Mouse (Mus musculus): ENCODE measurements at regions not wholly inside any gene's neighbourhood (a gene's known extent, or its start where the extent isn't known, plus 50 kb on each side); places are given as distances from the start of the nearest gene placed in this dataset.

GRCm38 (mm10) chr8:89185314-89185713 is 141.4 kb upstream of the Sall1 start:
- TF ChIP-seq POLR2A (IDR thresholded peaks at IDR 0.05; ENCODE audit: low read depth, low read length) (no peak), RAD21 (IDR thresholded peaks at IDR 0.05; ENCODE audit: low read depth, low read length) (no peak), SMC3 (IDR thresholded peaks at IDR 0.05; ENCODE audit: low read depth, low read length) (no peak), MYC (IDR thresholded peaks at IDR 0.05; ENCODE audit: low read depth, low read length) (no peak), USF2 (conservative IDR thresholded peaks at IDR 0.05; ENCODE audit: low read depth, low read length) (no peak), ETS1 (conservative IDR thresholded peaks at IDR 0.05; ENCODE audit: low read depth, low read length) (no peak), MAFK (IDR thresholded peaks at IDR 0.05; ENCODE audit: insufficient replicate concordance, low read length) (no peak), MAZ (IDR thresholded peaks at IDR 0.05; ENCODE audit: low read depth, low read length) (no peak), E2F4 (IDR thresholded peaks at IDR 0.05; ENCODE audit: insufficient replicate concordance, low read depth, low read length) (no peak), PAX5 (IDR thresholded peaks at IDR 0.05; ENCODE audit: low read length) (no peak), SIN3A (IDR thresholded peaks at IDR 0.05; ENCODE audit: low read length) (no peak), NRF1 (IDR thresholded peaks at IDR 0.05; ENCODE audit: low read depth, low read length) (no peak), ELF1 (IDR thresholded peaks at IDR 0.05; ENCODE audit: low read depth, low read length) (no peak), KAT2A (IDR thresholded peaks at IDR 0.05; ENCODE audit: insufficient replicate concordance, low read length) (no peak), JUN (IDR thresholded peaks at IDR 0.05; ENCODE audit: insufficient read depth, low read depth, low read length) (no peak), NELFE (IDR thresholded peaks at IDR 0.05; ENCODE audit: low read depth, low read length) (no peak), CTCF (conservative IDR thresholded peaks at IDR 0.05 in 1 of 2, IDR thresholded peaks at IDR 0.05 in 1 of 2; ENCODE audit: low read depth in 2 of 2, low read length in 2 of 2) (no peak)
- H3K36me3 ChIP-seq (replicated peaks in 1 of 2; ENCODE audit: control insufficient read depth in 1 of 2, insufficient read depth in 1 of 2, low read length in 1 of 2), result no peaks in the 10 kb centered on the region
- in situ Hi-C loops (cut with MboI; ENCODE audit: low pct_ligation_motif_present, low pct_unique_long_range_greater_than_20kb, low sequenced_read_pairs) (no loop called here), dilution Hi-C loops (cut with MboI; ENCODE audit: extremely low pct_ligation_motif_present, extremely low pct_unique_long_range_greater_than_20kb, low sequenced_read_pairs) (no loop called here)
- H3K4me1 ChIP-seq (ENCODE audit: control insufficient read depth in 1 of 2, insufficient read depth in 2 of 2), result peaks cover 0 to 9% of the 10 kb centered on the region in 2 experiments; a peak in 1 of 4 replicates
- H3K27ac ChIP-seq (ENCODE audit: insufficient read depth, low read depth), result no peak overlapping the region
- peaks cover 38% of the 10 kb centered on the region for H3K9me3 ChIP-seq (replicated peaks; ENCODE audit: low read length)
- H3K27me3 ChIP-seq (replicated peaks), result no peaks in the 10 kb centered on the region
- no peak overlapping the region for H3K9ac ChIP-seq (ENCODE audit: insufficient read depth, low read depth)
- H3K4me2 ChIP-seq (ENCODE audit: insufficient read depth, low read depth, poor library complexity, severe bottlenecking), result no peak overlapping the region
- DNase-seq (ENCODE audit: extremely low read depth), result no peak
- no peak overlapping the region for H3K4me3 ChIP-seq (replicated peaks in 1 of 3; ENCODE audit: low read depth in 2 of 3, low read length in 2 of 3, poor library complexity in 1 of 3)
- H3K79me2 ChIP-seq (replicated peaks; ENCODE audit: control insufficient read depth, extremely low read depth, insufficient read depth, poor library complexity, severe bottlenecking), result no peaks in the 10 kb centered on the region

GRCm38 (mm10) chr8:89175631-89176030 is 131.7 kb upstream of the Sall1 start:
- DNase-seq (ENCODE audit: extremely low read depth), result no peak
- Histone ChIP-seq H3K27me3 (replicated peaks) (no peaks in the 10 kb centered on the region), H3K4me3 (replicated peaks in 1 of 3; ENCODE audit: low read depth in 2 of 3, low read length in 2 of 3, poor library complexity in 1 of 3) (no peak overlapping the region), H3K4me1 (ENCODE audit: control insufficient read depth in 1 of 2, insufficient read depth in 2 of 2) (no peaks in the 10 kb centered on the region), H3K79me2 (replicated peaks; ENCODE audit: control insufficient read depth, extremely low read depth, insufficient read depth, poor library complexity, severe bottlenecking) (no peaks in the 10 kb centered on the region), H3K36me3 (replicated peaks in 1 of 2; ENCODE audit: control insufficient read depth in 1 of 2, insufficient read depth in 1 of 2, low read length in 1 of 2) (no peaks in the 10 kb centered on the region), H3K9me3 (replicated peaks; ENCODE audit: low read length) (peaks cover 33% of the 10 kb centered on the region), H3K9ac (ENCODE audit: insufficient read depth, low read depth) (no peak overlapping the region), H3K27ac (ENCODE audit: insufficient read depth, low read depth) (no peak overlapping the region), H3K4me2 (ENCODE audit: insufficient read depth, low read depth, poor library complexity, severe bottlenecking) (no peak overlapping the region)
- in situ Hi-C loops (cut with MboI; ENCODE audit: low pct_ligation_motif_present, low pct_unique_long_range_greater_than_20kb, low sequenced_read_pairs) (no loop called here), dilution Hi-C loops (cut with MboI; ENCODE audit: extremely low pct_ligation_motif_present, extremely low pct_unique_long_range_greater_than_20kb, low sequenced_read_pairs) (no loop called here)
- TF ChIP-seq MAZ (IDR thresholded peaks at IDR 0.05; ENCODE audit: low read depth, low read length) (no peak), POLR2A (IDR thresholded peaks at IDR 0.05; ENCODE audit: low read depth, low read length) (no peak), RAD21 (IDR thresholded peaks at IDR 0.05; ENCODE audit: low read depth, low read length) (no peak)
